Mouse (Mus musculus): ENCODE results near the gene Gm20403.
"Not testable (repeated sequence)": the region's sequence is repeated elsewhere in the genome, so short reads cannot be mapped to it uniquely, and the experiment has no call there.

The Gm20403 gene

GRCm38 (mm10) chr12:54993246-54994067 is 7.1 kb upstream of the Gm20403 start:
- DNase-seq (ENCODE audit: low read depth) = no peak

- no peak for DNase-seq (ENCODE audit: low read depth)
Measured at GRCm38 (mm10) chr12:54992814-54993213, 6.5 kb upstream of the Gm20403 start.

- no peak for DNase-seq (ENCODE audit: low read depth)
Measured at GRCm38 (mm10) chr12:54988323-54988850, 2.1 kb upstream of the Gm20403 start.

DNA sequence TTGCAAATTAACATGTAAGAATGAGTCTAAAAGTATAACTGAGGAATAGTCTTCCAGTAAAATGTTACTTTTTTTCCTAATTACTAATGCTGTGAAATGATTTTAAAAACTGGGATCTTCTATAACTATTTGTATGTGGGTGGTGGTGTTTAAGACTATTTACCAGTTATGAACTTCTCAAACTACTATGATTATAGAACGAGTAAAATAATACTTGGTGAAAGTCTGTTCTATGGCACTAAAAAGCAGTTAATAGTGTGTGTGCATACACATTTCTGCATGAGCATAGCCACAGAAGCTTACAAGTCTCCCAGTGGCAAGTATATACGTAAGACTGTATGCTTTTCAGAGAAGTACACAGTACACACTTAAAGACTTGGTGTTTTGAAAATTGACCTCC is 827 bp upstream of the Gm20403 start:
- DNase-seq (ENCODE audit: low read depth) = no peak

GRCm38 (mm10) chr12:54985257-54986051 is 875 bp downstream of the Gm20403 start:
- DNase-seq (ENCODE audit: low read depth) = no peak

- peak; percentile 49 for DNase-seq (ENCODE audit: low read depth)
Measured at GRCm38 (mm10) chr12:54984701-54985256, 1.6 kb downstream of the Gm20403 start.

DNA sequence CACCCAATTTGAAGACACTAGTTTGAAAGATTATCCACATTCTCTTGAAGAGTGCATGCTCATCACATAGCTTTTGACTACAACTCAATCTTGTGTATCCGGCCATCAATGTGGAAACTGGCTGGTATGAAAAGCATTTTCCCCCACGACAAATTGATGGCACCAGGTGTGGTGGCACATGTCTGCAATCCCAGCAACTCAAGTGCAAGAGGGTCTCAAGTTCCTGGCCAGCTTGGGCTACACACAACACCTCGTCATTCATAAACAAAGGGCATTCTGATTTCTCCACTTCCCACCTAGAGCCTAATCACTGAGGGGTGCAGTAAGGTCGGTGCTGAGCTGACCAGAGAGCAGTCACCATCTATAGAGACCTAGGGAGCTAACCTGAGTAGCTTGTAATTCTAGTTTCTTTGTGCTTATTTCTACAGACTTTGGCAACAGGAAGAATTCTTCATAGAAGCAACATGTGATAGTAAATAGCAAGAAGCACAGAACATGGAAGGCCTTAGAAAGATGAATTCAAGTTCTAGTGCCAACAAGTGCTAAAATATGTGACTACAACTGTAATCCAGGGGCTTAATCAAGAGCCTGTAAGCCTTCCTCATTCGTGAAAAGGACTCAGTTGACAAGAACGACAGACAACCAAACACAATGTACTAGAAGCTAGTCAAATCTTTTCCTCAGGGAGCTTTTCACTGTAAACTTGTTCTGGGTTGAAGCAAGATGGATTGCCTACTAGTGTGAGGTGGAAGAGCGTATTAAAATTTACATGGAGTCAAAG is 3.2 kb downstream of the Gm20403 start:
- no peak for DNase-seq (ENCODE audit: low read depth)

DNA sequence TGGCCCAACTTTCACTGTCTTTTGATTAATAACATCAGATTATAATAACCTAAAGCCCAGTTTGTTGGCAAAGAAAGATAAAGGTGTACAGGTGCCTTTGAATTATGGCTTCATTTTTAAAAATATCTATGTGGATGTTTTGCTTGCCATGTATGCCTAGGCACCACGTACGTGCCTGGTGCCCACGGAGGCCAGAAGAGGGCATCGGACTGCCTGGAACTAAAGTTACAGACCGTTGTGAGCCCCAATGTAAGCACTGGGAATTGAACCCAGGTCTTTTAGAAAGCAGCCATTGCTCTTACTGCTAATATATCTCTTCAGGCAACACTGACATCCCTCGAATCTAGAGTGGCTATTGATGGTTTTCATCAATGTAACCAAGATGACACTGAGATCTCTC is 4.4 kb downstream of the Gm20403 start:
- no peak for DNase-seq (ENCODE audit: low read depth)

DNA sequence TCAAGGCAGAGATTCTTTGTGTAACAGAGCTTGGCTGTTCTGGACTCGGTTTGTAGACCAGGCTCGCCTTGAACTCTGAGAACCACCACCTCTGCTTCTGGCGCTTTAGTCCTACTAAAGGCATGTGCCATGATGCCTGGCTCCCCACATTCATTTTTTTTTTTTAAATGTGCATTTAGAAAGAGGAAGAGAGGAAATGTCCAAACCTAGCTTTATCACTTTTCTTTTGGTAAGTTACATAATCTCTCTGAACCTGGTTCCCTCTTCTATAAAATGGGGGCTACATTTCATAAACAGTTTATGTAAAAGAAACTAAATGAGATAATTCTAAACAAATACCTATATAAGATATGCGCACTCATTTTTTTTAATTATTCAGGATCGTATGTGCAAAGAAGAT is 5.4 kb downstream of the Gm20403 start:
- no peak for DNase-seq (ENCODE audit: low read depth)

- no peak for DNase-seq (ENCODE audit: low read depth)
Measured at GRCm38 (mm10) chr12:54980532-54980931, 5.8 kb downstream of the Gm20403 start.

GRCm38 (mm10) chr12:54969033-54969432 is 17.3 kb downstream of the Gm20403 start:
- no peak for DNase-seq (ENCODE audit: low read depth)

DNA sequence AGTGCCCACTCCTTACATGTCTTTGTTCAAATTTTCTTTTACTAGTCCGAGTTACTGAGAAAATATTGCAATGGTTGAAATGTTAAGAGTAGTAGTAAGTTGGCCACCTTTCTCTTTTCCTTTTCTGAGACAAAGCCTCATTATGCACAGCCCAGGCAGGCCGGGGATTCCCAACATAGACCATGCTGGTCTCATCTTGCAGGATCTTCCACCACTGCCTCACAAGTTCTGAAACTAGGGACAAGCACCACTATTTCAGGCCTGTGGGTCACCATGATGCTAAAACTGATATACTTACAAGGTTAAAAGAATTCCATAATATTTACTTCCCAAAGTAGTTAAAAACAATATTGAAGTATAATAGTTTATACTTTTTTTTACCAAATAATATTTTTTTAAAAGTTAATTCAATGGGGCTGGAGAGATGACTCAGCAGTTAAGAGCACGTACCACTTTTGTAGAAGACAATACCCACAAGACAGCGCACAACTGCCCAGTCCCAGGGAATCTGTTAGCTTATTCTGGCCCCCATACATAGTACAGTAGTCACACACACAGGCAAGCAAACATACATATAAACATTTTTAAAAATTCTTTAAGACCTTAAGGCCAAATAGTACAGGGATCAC is 20.7 kb downstream of the Gm20403 start:
- no peak for DNase-seq (ENCODE audit: low read depth)

GRCm38 (mm10) chr12:54959569-54959968 is 26.8 kb downstream of the Gm20403 start:
- no peak for DNase-seq (ENCODE audit: low read depth)

DNA sequence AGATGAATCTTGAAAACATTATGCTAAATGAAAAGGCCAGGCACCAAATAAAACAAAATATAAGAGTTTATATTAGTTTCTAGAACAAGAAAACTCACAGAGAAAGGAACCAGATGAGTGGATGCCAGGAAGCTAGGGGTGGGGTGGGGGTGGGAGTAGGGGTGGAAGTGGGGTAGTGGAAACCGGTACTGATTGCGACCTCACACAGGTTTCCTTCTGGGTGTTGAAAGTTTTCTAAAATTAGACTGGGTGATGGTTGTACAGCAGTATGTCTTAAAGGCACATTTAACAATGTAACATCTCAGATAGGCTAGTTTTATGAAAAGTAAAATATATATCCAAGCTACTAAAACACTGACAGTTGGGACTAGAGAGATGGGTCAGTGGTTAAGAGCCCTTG is 29.4 kb downstream of the Gm20403 start:
- DNase-seq (ENCODE audit: low read depth) = no peak

GRCm38 (mm10) chr12:54956457-54956856 is 29.9 kb downstream of the Gm20403 start:
- DNase-seq (ENCODE audit: low read depth) = no peak

DNA sequence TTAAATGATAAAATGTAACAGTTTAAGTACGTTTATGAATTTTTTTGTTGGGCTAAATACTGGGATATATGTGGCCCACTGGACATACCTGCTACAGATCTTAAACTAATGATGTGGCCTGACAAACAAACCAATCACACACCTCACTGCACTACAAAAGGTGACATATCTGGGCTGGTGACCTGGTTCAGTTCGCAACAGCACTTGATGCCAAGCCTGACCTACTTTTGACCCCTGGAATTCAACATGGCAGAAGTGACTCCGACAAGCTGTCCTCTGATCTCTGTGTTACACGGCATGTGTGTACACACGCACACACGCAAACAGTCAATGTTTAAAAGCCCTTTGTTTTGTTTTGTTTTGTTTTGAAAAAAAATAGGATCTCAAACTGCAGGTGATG is 40.2 kb downstream of the Gm20403 start:
- no peak for DNase-seq (ENCODE audit: low read depth)

DNA sequence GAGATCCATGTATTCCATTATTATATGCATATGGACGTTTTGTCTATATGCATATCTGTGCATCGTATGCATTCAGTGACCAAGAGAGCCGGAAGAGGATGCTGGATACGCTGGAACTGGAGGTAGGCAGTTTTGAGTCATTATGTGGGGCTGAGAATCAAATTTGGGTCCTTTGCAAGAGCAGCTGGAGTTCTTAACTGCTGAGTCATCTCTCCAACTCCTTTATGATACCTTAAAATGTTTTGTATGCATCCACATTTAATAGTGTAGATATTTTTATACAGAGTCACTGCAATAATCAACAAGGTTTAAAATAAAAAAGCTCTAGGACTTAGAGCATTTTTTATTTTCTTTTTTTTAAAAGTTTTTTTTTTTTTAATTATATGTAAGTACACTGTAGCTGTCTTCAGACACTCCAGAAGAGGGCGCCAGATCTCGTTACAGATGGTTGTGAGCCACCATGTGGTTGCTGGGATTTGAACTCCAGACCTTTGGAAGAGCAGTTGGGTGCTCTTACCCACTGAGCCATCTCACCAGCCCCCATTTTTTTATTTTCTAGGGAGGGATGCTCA is 43.7 kb downstream of the Gm20403 start:
- DNase-seq (ENCODE audit: low read depth) = not testable (repeated sequence)

DNA sequence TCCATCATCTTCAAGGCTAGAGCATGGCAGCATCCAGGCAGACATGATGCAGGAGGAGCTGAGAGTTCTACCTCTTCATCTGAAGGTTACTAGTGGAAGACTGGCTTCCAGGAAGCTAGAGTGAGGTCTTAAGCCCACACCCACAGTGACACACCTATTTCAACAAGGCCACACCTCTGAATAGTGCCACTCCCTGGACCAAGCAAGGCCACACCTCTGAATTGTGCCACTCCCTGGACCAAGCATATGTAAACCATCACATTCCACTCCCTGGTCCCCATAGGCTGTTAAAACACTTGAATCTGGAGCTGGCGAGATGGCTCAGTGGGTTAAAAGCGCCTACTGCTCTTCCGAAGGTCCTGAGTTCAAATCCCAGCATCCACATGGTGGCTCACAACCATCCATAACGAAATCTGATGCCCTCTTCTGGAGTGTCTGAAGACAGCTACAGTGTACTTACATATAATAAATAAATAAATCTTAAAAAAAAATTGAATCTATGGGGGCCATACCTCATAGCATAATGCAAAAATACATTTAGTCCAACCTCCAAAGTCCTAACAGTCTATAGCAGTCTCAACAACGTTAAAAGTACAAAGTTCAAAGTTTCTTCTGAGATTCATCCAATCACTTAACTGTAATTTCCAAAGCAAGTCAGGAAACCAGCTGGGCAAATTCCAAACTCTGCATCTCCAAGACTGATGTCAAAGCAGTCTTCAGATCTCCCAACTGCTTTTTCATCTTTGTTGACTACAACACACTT is 48.6 kb downstream of the Gm20403 start:
- not testable (repeated sequence) for DNase-seq (ENCODE audit: low read depth)

Measured in c-Kit-positive CD71-negative TER-119-negative erythroid progenitor cells, embryonic 14.5 days (primary cell).